Mouse (Mus musculus) hindlimb bud, embryonic 11.5 days (tissue): ENCODE data around the gene Ctps2.

Experiments used
- DNase-seq: peaks from one replicate; pipeline ENCODE4 v3.0.0-alpha.2; 2012; ENCODE audit warnings: low read depth, low spot score; ENCODE audit errors: extremely low spot score

Gene Ctps2

GRCm38 (mm10) chrX:162967456-162967855, 66.4 kb downstream of the Ctps2 start:
- DNase-seq, result no peak

GRCm38 (mm10) chrX:162976194-162976593, 75.2 kb downstream of the Ctps2 start:
- DNase-seq, result no peak

GRCm38 (mm10) chrX:162986876-162987495, 85.9 kb downstream of the Ctps2 start:
- DNase-seq, result no peak

- no peak for DNase-seq
Measured at GRCm38 (mm10) chrX:162991396-162991795, 90.4 kb downstream of the Ctps2 start.

- DNase-seq, result no peak
Measured at GRCm38 (mm10) chrX:162992121-162992520, 91.1 kb downstream of the Ctps2 start.

- DNase-seq, result no peak
Measured at GRCm38 (mm10) chrX:163027864-163028263, 126.8 kb downstream of the Ctps2 start.

GRCm38 (mm10) chrX:163038767-163039166, 137.7 kb downstream of the Ctps2 start:
- no peak for DNase-seq

- no peak for DNase-seq
Measured at GRCm38 (mm10) chrX:163042771-163043170, 141.7 kb downstream of the Ctps2 start.

- no peak for DNase-seq
Measured at GRCm38 (mm10) chrX:163063936-163064335, 162.9 kb downstream of the Ctps2 start.
